Mouse (Mus musculus): ENCODE measurements at regions not wholly inside any gene's neighbourhood (a gene's known extent, or its start where the extent isn't known, plus 50 kb on each side); places are given as distances from the start of the nearest gene placed in this dataset.

GRCm38 (mm10) chr10:8020113-8020512 lies 64.1 kb upstream of the Tab2 start:
- Histone ChIP-seq H3K9me3 (replicated peaks; ENCODE audit: control insufficient read depth, low read length) (no peaks in the 10 kb centered on the region), H3K4me1 (ENCODE audit: control insufficient read depth, low read depth, low read length) (peaks cover 4% of the 10 kb centered on the region), H3K27ac (ENCODE audit: low read length) (no peak overlapping the region), H3K4me2 (ENCODE audit: low read depth, low read length) (no peak overlapping the region), H3K9ac (ENCODE audit: low read depth, low read length) (no peak overlapping the region), H3K4me3 (ENCODE audit: low read depth, low read length) (no peak overlapping the region), H3K36me3 (ENCODE audit: control insufficient read depth, insufficient read depth) (no peaks in the 10 kb centered on the region), H3K27me3 (ENCODE audit: control insufficient read depth, insufficient read depth, low read depth, low read length) (no peaks in the 10 kb centered on the region)
- WGBS (ENCODE audit: insufficient replicate concordance), result 30% methylated on average over 4 of the region's 4 CpGs
- ATAC-seq (ENCODE audit: low read depth), result peak; percentile 68

GRCm38 (mm10) chr10:8018229-8019026 lies 62.4 kb upstream of the Tab2 start:
- Histone ChIP-seq H3K4me2 (ENCODE audit: low read depth, low read length) (no peak overlapping the region), H3K27me3 (ENCODE audit: control insufficient read depth, insufficient read depth, low read depth, low read length) (no peaks in the 10 kb centered on the region), H3K4me3 (ENCODE audit: low read depth, low read length) (no peak overlapping the region), H3K4me1 (ENCODE audit: control insufficient read depth, low read depth, low read length) (peaks cover 4% of the 10 kb centered on the region), H3K27ac (ENCODE audit: low read length) (no peak overlapping the region), H3K9ac (ENCODE audit: low read depth, low read length) (no peak overlapping the region), H3K36me3 (ENCODE audit: control insufficient read depth, insufficient read depth) (no peaks in the 10 kb centered on the region), H3K9me3 (replicated peaks; ENCODE audit: control insufficient read depth, low read length) (no peaks in the 10 kb centered on the region)
- ATAC-seq (ENCODE audit: low read depth), result no peak

- ATAC-seq (ENCODE audit: low read depth), result no peak
- no peak overlapping the region for H3K9ac ChIP-seq (ENCODE audit: low read depth, low read length)
- H3K9me3 ChIP-seq (replicated peaks; ENCODE audit: control insufficient read depth, low read length), result no peaks in the 10 kb centered on the region
- 30% methylated on average over 2 of the region's 2 CpGs for WGBS (ENCODE audit: insufficient replicate concordance)
- no peak overlapping the region for H3K4me2 ChIP-seq (ENCODE audit: low read depth, low read length)
- H3K27me3 ChIP-seq (ENCODE audit: control insufficient read depth, insufficient read depth, low read depth, low read length), result no peaks in the 10 kb centered on the region
- no peak overlapping the region for H3K27ac ChIP-seq (ENCODE audit: low read length)
- peaks cover 4% of the 10 kb centered on the region for H3K4me1 ChIP-seq (ENCODE audit: control insufficient read depth, low read depth, low read length)
- no peak overlapping the region for H3K4me3 ChIP-seq (ENCODE audit: low read depth, low read length)
- no peaks in the 10 kb centered on the region for H3K36me3 ChIP-seq (ENCODE audit: control insufficient read depth, insufficient read depth)
These were observed 60.7 kb upstream of the Tab2 start for GRCm38 (mm10) chr10:8016741-8017140.

- Histone ChIP-seq H3K27ac (ENCODE audit: low read length) (no peak overlapping the region), H3K36me3 (ENCODE audit: control insufficient read depth, insufficient read depth) (no peaks in the 10 kb centered on the region), H3K4me1 (ENCODE audit: control insufficient read depth, low read depth, low read length) (no peaks in the 10 kb centered on the region; the same call in 1 of the 2 replicates), H3K27me3 (ENCODE audit: control insufficient read depth, insufficient read depth, low read depth, low read length) (no peaks in the 10 kb centered on the region), H3K4me3 (ENCODE audit: low read depth, low read length) (no peak overlapping the region), H3K9ac (ENCODE audit: low read depth, low read length) (no peak overlapping the region), H3K4me2 (ENCODE audit: low read depth, low read length) (no peak overlapping the region), H3K9me3 (replicated peaks; ENCODE audit: control insufficient read depth, low read length) (no peaks in the 10 kb centered on the region)
- ATAC-seq (ENCODE audit: low read depth), result 0 out of 2 replicates have a peak, but pooled peaks have one; percentile 16
- 17% methylated on average over 4 of the region's 4 CpGs for WGBS (ENCODE audit: insufficient replicate concordance)
These were observed 55.7 kb upstream of the Tab2 start for GRCm38 (mm10) chr10:8011744-8012143.

- no peak for ATAC-seq (ENCODE audit: low read depth)
- H3K4me3 ChIP-seq (ENCODE audit: low read depth, low read length), result no peak overlapping the region
- no peaks in the 10 kb centered on the region for H3K36me3 ChIP-seq (ENCODE audit: control insufficient read depth, insufficient read depth)
- no peak overlapping the region for H3K27ac ChIP-seq (ENCODE audit: low read length)
- H3K9me3 ChIP-seq (replicated peaks; ENCODE audit: control insufficient read depth, low read length), result no peaks in the 10 kb centered on the region
- H3K27me3 ChIP-seq (ENCODE audit: control insufficient read depth, insufficient read depth, low read depth, low read length), result no peaks in the 10 kb centered on the region
- WGBS (ENCODE audit: insufficient replicate concordance), result 29% methylated on average over 9 of the region's 9 CpGs
- no peaks in the 10 kb centered on the region; the same call in 1 of the 2 replicates for H3K4me1 ChIP-seq (ENCODE audit: control insufficient read depth, low read depth, low read length)
- H3K4me2 ChIP-seq (ENCODE audit: low read depth, low read length), result no peak overlapping the region
- H3K9ac ChIP-seq (ENCODE audit: low read depth, low read length), result no peak overlapping the region
These were observed 55.1 kb upstream of the Tab2 start for GRCm38 (mm10) chr10:8011138-8011537.

GRCm38 (mm10) chr10:8009855-8010254 lies 53.8 kb upstream of the Tab2 start:
- ATAC-seq (ENCODE audit: low read depth), result peak; percentile 35; the same call in 1 of the 2 replicates

GRCm38 (mm10) chr10:8007990-8008368 lies 51.9 kb upstream of the Tab2 start:
- WGBS (ENCODE audit: insufficient replicate concordance), result 16% methylated on average over 3 of the region's 3 CpGs
- Histone ChIP-seq H3K9me3 (replicated peaks; ENCODE audit: control insufficient read depth, low read length) (no peaks in the 10 kb centered on the region), H3K4me3 (ENCODE audit: low read depth, low read length) (no peak overlapping the region), H3K27me3 (ENCODE audit: control insufficient read depth, insufficient read depth, low read depth, low read length) (no peaks in the 10 kb centered on the region), H3K4me2 (ENCODE audit: low read depth, low read length) (no peak overlapping the region), H3K36me3 (ENCODE audit: control insufficient read depth, insufficient read depth) (no peaks in the 10 kb centered on the region), H3K9ac (ENCODE audit: low read depth, low read length) (no peak overlapping the region), H3K4me1 (ENCODE audit: control insufficient read depth, low read depth, low read length) (no peaks in the 10 kb centered on the region; the same call in 1 of the 2 replicates), H3K27ac (ENCODE audit: low read length) (no peak overlapping the region)
- ATAC-seq (ENCODE audit: low read depth), result no peak

More at GRCm38 (mm10) chr10:8009855-8010254, 53.8 kb upstream of the Tab2 start:
- no peaks in the 10 kb centered on the region for H3K27me3 ChIP-seq (ENCODE audit: control insufficient read depth, insufficient read depth, low read depth, low read length)
- no peak overlapping the region for H3K4me2 ChIP-seq (ENCODE audit: low read depth, low read length)
- H3K36me3 ChIP-seq (ENCODE audit: control insufficient read depth, insufficient read depth), result no peaks in the 10 kb centered on the region
- no peak overlapping the region for H3K9ac ChIP-seq (ENCODE audit: low read depth, low read length)
- no peak overlapping the region for H3K27ac ChIP-seq (ENCODE audit: low read length)
- 41% methylated on average over 1 of the region's 1 CpGs for WGBS (ENCODE audit: insufficient replicate concordance)
- H3K4me3 ChIP-seq (ENCODE audit: low read depth, low read length), result no peak overlapping the region
- H3K4me1 ChIP-seq (ENCODE audit: control insufficient read depth, low read depth, low read length), result no peaks in the 10 kb centered on the region; the same call in 1 of the 2 replicates
- H3K9me3 ChIP-seq (replicated peaks; ENCODE audit: control insufficient read depth, low read length), result no peaks in the 10 kb centered on the region

GRCm38 (mm10) chr10:8007286-8007989 lies 51.4 kb upstream of the Tab2 start:
- H3K9me3 ChIP-seq (replicated peaks; ENCODE audit: control insufficient read depth, low read length), result no peaks in the 10 kb centered on the region
- ATAC-seq (ENCODE audit: low read depth), result no peak
- no peaks in the 10 kb centered on the region for H3K36me3 ChIP-seq (ENCODE audit: control insufficient read depth, insufficient read depth)
- no peaks in the 10 kb centered on the region for H3K27me3 ChIP-seq (ENCODE audit: control insufficient read depth, insufficient read depth, low read depth, low read length)
- WGBS (ENCODE audit: insufficient replicate concordance), result 26% methylated on average over 5 of the region's 5 CpGs
- H3K4me3 ChIP-seq (ENCODE audit: low read depth, low read length), result no peak overlapping the region
- H3K9ac ChIP-seq (ENCODE audit: low read depth, low read length), result no peak overlapping the region
- H3K4me2 ChIP-seq (ENCODE audit: low read depth, low read length), result no peak overlapping the region
- H3K27ac ChIP-seq (ENCODE audit: low read length), result no peak overlapping the region
- no peaks in the 10 kb centered on the region; the same call in 1 of the 2 replicates for H3K4me1 ChIP-seq (ENCODE audit: control insufficient read depth, low read depth, low read length)
